Mouse (Mus musculus) stomach, postnatal 0 days (tissue): Measurements from ENCODE around the gene Hrh3.

Experiments used
- CTCF ChIP-seq: IDR thresholded peaks from 2 replicates; pipeline ENCODE4 v1.5.1; 2016; ENCODE audit warnings: antibody characterized with exemption, low read depth, mild to moderate bottlenecking, moderate library complexity
- EP300 ChIP-seq: optimal IDR thresholded peaks from 2 replicates; pipeline ENCODE3; 2016; ENCODE audit warnings: antibody characterized with exemption

DNA sequence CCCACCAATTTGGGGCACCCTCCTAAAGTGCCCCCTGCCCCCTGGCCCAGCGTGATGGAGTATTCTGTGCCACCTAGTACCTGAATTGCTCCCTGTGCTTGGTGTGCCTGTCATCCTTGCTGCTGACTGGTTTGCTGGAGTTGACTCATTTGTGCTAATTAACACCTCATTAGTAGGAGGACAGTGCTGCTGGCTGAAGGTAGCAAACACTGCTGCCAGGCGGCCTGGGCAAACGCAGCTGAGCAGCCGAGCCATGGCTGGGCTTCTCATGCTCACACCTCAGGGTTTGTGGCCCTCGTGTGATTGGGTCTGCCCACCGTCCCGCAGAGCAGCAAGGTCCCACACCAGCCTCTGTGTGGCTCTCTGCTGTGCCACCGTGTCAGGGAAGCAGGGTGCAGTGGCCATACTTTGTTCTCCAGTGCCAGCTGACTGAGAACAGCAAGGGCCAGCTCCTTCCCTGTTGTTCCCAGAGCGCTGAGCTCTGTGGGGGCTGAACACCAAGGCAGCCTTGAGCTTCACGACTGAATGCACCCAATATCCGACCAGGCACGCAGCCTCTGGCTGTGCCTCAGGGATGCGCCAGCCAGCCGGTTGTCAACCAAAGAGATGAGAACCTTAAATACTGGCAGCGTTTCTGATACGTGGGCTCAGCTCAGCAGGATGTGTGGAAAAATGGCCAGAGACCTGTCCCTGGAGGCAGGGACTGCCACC lies 18.2 kb downstream of the Hrh3 start:
- TF ChIP-seq EP300 (no peak), CTCF (no peak)
